Mouse (Mus musculus): Measurements from ENCODE around the gene Cep170b. TPM values are rescaled to one million over a fixed set of nuclear protein-coding genes. Genes with fewer than 3 reads are reported as not detected.

Gene Cep170b
- polyA plus RNA-seq, 1 experiment from 2014 or later: 23.1 TPM

GRCm38 (mm10) chr12:112721424-112722239, 1.4 kb downstream of the Cep170b start:
- peak overlapping the region; percentile 75 for H3K4me3 ChIP-seq (ENCODE audit: low read depth, low read length)
- H3K4me1 ChIP-seq (ENCODE audit: insufficient read depth): no peaks in the 10 kb centered on the region
- peak overlapping the region; percentile 90 for H3K27ac ChIP-seq (ENCODE audit: low read depth)
- TF ChIP-seq CTCF (IDR thresholded peaks at IDR 0.05; ENCODE audit: low read depth): peak; percentile 29; the same call in 1 of the 2 replicates
- peak overlapping the region; percentile 98 for H3K4me2 ChIP-seq
- H3K36me3 ChIP-seq (ENCODE audit: insufficient read depth): peaks cover 9% of the 10 kb centered on the region; the same call in 1 of the 2 replicates
- H3K9ac ChIP-seq: peak overlapping the region; percentile 71
- peak; percentile 73 for ATAC-seq (ENCODE audit: insufficient read depth)
- 5% methylated on average over 44 of the region's 69 CpGs for WGBS
- DNase-seq: peak; percentile 71
- H3K9me3 ChIP-seq (ENCODE audit: low read depth, low read length): no peaks in the 10 kb centered on the region
- H3K27me3 ChIP-seq (ENCODE audit: insufficient read depth, low read length): peaks cover 15% of the 10 kb centered on the region; the same call in 1 of the 2 replicates

GRCm38 (mm10) chr12:112722240-112723027, 2.2 kb downstream of the Cep170b start:
- DNase-seq (peak; percentile 54), ATAC-seq (ENCODE audit: insufficient read depth) (peak; percentile 42)
- Histone ChIP-seq H3K4me2 (peak overlapping the region; percentile 98), H3K9me3 (ENCODE audit: low read depth, low read length) (no peaks in the 10 kb centered on the region), H3K9ac (peak overlapping the region; percentile 71), H3K36me3 (ENCODE audit: insufficient read depth) (peaks cover 9% of the 10 kb centered on the region; the same call in 1 of the 2 replicates), H3K27me3 (ENCODE audit: insufficient read depth, low read length) (peaks cover 15% of the 10 kb centered on the region; the same call in 1 of the 2 replicates), H3K4me3 (ENCODE audit: low read depth, low read length) (peak overlapping the region; percentile 75), H3K27ac (ENCODE audit: low read depth) (peak overlapping the region; percentile 90), H3K4me1 (ENCODE audit: insufficient read depth) (no peaks in the 10 kb centered on the region)
- under 1% methylated on average over 59 of the region's 75 CpGs for WGBS
- no peak for TF ChIP-seq CTCF (IDR thresholded peaks at IDR 0.05; ENCODE audit: low read depth)

DNA sequence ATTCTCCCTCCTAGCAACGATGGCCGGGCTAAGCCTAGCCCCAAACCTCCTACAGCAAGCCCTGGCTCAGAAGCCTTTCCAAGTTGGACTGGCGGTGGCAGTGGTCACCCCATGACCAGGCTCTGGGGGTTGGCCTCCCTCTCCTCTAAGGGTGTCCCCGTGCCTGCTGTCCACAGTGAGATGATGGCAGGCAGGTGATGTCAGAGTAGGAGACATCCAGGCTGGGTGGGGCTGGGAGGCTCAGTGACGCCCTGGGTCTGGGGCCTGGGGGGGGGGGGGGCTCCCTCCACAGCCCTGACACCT, 2.7 kb downstream of the Cep170b start:
- peak; percentile 3; the same call in 1 of the 2 replicates for ATAC-seq (ENCODE audit: insufficient read depth)
- Histone ChIP-seq H3K4me2 (peak overlapping the region; percentile 98), H3K9ac (peak overlapping the region; percentile 71), H3K36me3 (ENCODE audit: insufficient read depth) (peaks cover 9% of the 10 kb centered on the region; the same call in 1 of the 2 replicates), H3K4me3 (ENCODE audit: low read depth, low read length) (peak overlapping the region; percentile 75), H3K27ac (ENCODE audit: low read depth) (no peak overlapping the region), H3K27me3 (ENCODE audit: insufficient read depth, low read length) (peaks cover 15% of the 10 kb centered on the region; the same call in 1 of the 2 replicates), H3K9me3 (ENCODE audit: low read depth, low read length) (no peaks in the 10 kb centered on the region), H3K4me1 (ENCODE audit: insufficient read depth) (no peaks in the 10 kb centered on the region)
- no peak for DNase-seq
- WGBS: 9% methylated on average over 5 of the region's 5 CpGs
- TF ChIP-seq CTCF (IDR thresholded peaks at IDR 0.05; ENCODE audit: low read depth): 0 out of 2 replicates have a peak, but pooled peaks have one; percentile 2

GRCm38 (mm10) chr12:112723445-112723844, 3.2 kb downstream of the Cep170b start:
- 85% methylated on average over 6 of the region's 6 CpGs for WGBS
- Histone ChIP-seq H3K36me3 (ENCODE audit: insufficient read depth) (peaks cover 9% of the 10 kb centered on the region; the same call in 1 of the 2 replicates), H3K4me2 (peak overlapping the region; percentile 98), H3K27ac (ENCODE audit: low read depth) (no peak overlapping the region), H3K27me3 (ENCODE audit: insufficient read depth, low read length) (peaks cover 15% of the 10 kb centered on the region; the same call in 1 of the 2 replicates), H3K4me3 (ENCODE audit: low read depth, low read length) (peak overlapping the region; percentile 75), H3K4me1 (ENCODE audit: insufficient read depth) (no peaks in the 10 kb centered on the region), H3K9ac (peak overlapping the region; percentile 71), H3K9me3 (ENCODE audit: low read depth, low read length) (no peaks in the 10 kb centered on the region)
- ATAC-seq (ENCODE audit: insufficient read depth) (no peak), DNase-seq (no peak)
- TF ChIP-seq CTCF (IDR thresholded peaks at IDR 0.05; ENCODE audit: low read depth): no peak

GRCm38 (mm10) chr12:112724077-112724805, 4.0 kb downstream of the Cep170b start:
- no peak overlapping the region for H3K4me3 ChIP-seq (ENCODE audit: low read depth, low read length)
- ATAC-seq (ENCODE audit: insufficient read depth): no peak
- 74% methylated on average over 11 of the region's 11 CpGs for WGBS

GRCm38 (mm10) chr12:112727801-112728200, 7.5 kb downstream of the Cep170b start:
- Histone ChIP-seq H3K4me3 (ENCODE audit: low read depth, low read length) (no peak overlapping the region), H3K4me2 (no peak overlapping the region), H3K4me1 (ENCODE audit: insufficient read depth) (no peaks in the 10 kb centered on the region), H3K27me3 (ENCODE audit: insufficient read depth, low read length) (0 out of 2 replicates have a peak, but pooled peaks cover 5% of the 10 kb centered on the region), H3K9me3 (ENCODE audit: low read depth, low read length) (no peaks in the 10 kb centered on the region), H3K36me3 (ENCODE audit: insufficient read depth) (peaks cover 21% of the 10 kb centered on the region; the same call in 1 of the 2 replicates), H3K27ac (ENCODE audit: low read depth) (no peak overlapping the region), H3K9ac (no peak overlapping the region)
- TF ChIP-seq CTCF (IDR thresholded peaks at IDR 0.05; ENCODE audit: low read depth): no peak
- ATAC-seq (ENCODE audit: insufficient read depth): no peak
- peak; percentile 17 for DNase-seq
- WGBS: 76% methylated on average over 8 of the region's 8 CpGs

More at GRCm38 (mm10) chr12:112724077-112724805, 4.0 kb downstream of the Cep170b start:
- peaks cover 15% of the 10 kb centered on the region; the same call in 1 of the 2 replicates for H3K27me3 ChIP-seq (ENCODE audit: insufficient read depth, low read length)
- DNase-seq: peak; percentile 86
- no peak overlapping the region for H3K9ac ChIP-seq
- 0 out of 2 replicates have a peak overlapping the region, but pooled peaks have one; percentile 8 for H3K4me2 ChIP-seq
- H3K27ac ChIP-seq (ENCODE audit: low read depth): no peak overlapping the region
- no peaks in the 10 kb centered on the region for H3K9me3 ChIP-seq (ENCODE audit: low read depth, low read length)
- TF ChIP-seq CTCF (IDR thresholded peaks at IDR 0.05; ENCODE audit: low read depth): peak; percentile 73
- H3K36me3 ChIP-seq (ENCODE audit: insufficient read depth): peaks cover 9% of the 10 kb centered on the region; the same call in 1 of the 2 replicates
- H3K4me1 ChIP-seq (ENCODE audit: insufficient read depth): no peaks in the 10 kb centered on the region

Measured in lung, embryonic 14.5 days (tissue).